Mouse (Mus musculus): ENCODE results near the gene Olfr98. TPM values are rescaled to one million over a fixed set of nuclear protein-coding genes. Genes with fewer than 3 reads are reported as not detected.
"Not testable (repeated sequence)": the region's sequence is repeated elsewhere in the genome, so short reads cannot be mapped to it uniquely, and the experiment has no call there.

The Olfr98 gene
- polyA plus RNA-seq, 1 experiment from 2014 or later = not detected

GRCm38 (mm10) chr17:37246715-37247114, 16.8 kb downstream of the Olfr98 start:
- H3K9ac ChIP-seq = no peak overlapping the region
- no peak overlapping the region for H3K27ac ChIP-seq
- no peaks in the 10 kb centered on the region for H3K36me3 ChIP-seq
- H3K27me3 ChIP-seq = no peaks in the 10 kb centered on the region
- H3K4me3 ChIP-seq = no peak overlapping the region
- WGBS = 36% methylated on average over 5 of the region's 5 CpGs
- no peaks in the 10 kb centered on the region for H3K9me3 ChIP-seq
- no peaks in the 10 kb centered on the region for H3K4me1 ChIP-seq
- no peak for ATAC-seq (ENCODE audit: insufficient number of reproducible peaks, insufficient read depth, low FRiP score, low TSS enrichment)
- H3K4me2 ChIP-seq (replicated peaks) = no peak overlapping the region

DNA sequence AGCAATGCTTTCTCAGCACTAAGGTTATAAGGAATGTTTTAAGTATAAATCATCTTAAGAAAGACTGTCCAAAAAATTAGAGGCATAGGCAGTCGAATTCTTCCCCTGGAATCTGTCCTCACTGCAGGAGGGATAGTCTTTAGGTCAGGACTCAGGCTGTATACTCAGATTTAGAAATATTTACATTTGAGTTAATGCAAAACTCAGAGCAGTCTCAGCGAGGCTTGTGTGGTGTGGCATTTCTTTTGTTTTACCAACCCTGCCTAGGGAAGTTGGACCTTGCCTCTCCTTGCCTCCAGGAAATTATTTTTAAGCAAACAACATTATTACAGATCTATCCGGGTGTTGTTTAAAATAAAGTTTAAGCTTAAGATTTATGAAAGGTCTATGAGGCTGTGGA, 21.4 kb downstream of the Olfr98 start:
- H3K36me3 ChIP-seq = no peaks in the 10 kb centered on the region
- no peaks in the 10 kb centered on the region for H3K27me3 ChIP-seq
- H3K9ac ChIP-seq = no peak overlapping the region
- ATAC-seq (ENCODE audit: insufficient number of reproducible peaks, insufficient read depth, low FRiP score, low TSS enrichment) = no peak
- no peaks in the 10 kb centered on the region for H3K4me1 ChIP-seq
- no peak overlapping the region for H3K4me3 ChIP-seq
- no peaks in the 10 kb centered on the region for H3K9me3 ChIP-seq
- 57% methylated on average over 3 of the region's 3 CpGs for WGBS
- no peak overlapping the region for H3K4me2 ChIP-seq (replicated peaks)
- H3K27ac ChIP-seq = no peak overlapping the region

GRCm38 (mm10) chr17:37237230-37237629, 26.3 kb downstream of the Olfr98 start, which contains the start of gene Olfr97:
TSS of gene Olfr97 (minus strand) at chr17:37237330.
- 91% methylated on average over 2 of the region's 2 CpGs for WGBS
- H3K4me2 ChIP-seq (replicated peaks); H3K36me3 ChIP-seq; H3K27ac ChIP-seq; H3K9ac ChIP-seq; H3K4me1 ChIP-seq; ATAC-seq (ENCODE audit: insufficient number of reproducible peaks, insufficient read depth, low FRiP score, low TSS enrichment); H3K27me3 ChIP-seq; H3K4me3 ChIP-seq; H3K9me3 ChIP-seq: not testable (repeated sequence)

DNA sequence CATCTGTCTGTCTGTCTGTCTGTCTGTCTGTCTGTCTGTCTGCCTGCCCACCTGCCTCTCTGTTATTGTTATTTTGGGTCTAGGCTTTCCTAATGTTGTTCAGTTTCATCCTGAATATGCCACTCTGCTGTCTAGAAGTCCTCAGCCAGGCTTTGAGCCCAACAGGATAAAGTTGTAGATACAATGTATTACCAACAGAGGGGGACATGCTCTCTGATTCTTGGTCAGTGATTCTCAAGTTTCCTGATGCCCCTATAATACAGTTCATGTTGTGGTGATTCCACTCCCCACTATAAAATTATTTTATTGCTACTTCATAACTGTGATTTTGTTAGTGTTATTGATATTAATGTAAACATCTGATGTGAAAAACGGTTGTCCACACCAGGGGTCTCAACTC, 41.7 kb downstream of the Olfr98 start:
- Histone ChIP-seq H3K4me2 (replicated peaks) (no peak overlapping the region), H3K9ac (no peak overlapping the region), H3K9me3 (peaks cover 5% of the 10 kb centered on the region; the same call in 1 of the 2 replicates), H3K4me1 (no peaks in the 10 kb centered on the region), H3K27me3 (no peaks in the 10 kb centered on the region), H3K4me3 (no peak overlapping the region), H3K27ac (no peak overlapping the region), H3K36me3 (no peaks in the 10 kb centered on the region)
- whole genome bisulfite sequencing = 35% methylated on average over 1 of the region's 1 CpGs
- ATAC-seq (ENCODE audit: insufficient number of reproducible peaks, insufficient read depth, low FRiP score, low TSS enrichment) = no peak

GRCm38 (mm10) chr17:37219846-37220245, 43.7 kb downstream of the Olfr98 start, which contains the start of gene Olfr96:
TSS of gene Olfr96 (plus strand) at chr17:37220146.
- Histone ChIP-seq H3K27ac (no peak within 1 kb of the TSS), H3K27me3 (no peaks in the 10 kb centered on the region), H3K36me3 (no peaks in the 10 kb centered on the region), H3K9ac (no peak within 1 kb of the TSS), H3K9me3 (peaks cover 5% of the 10 kb centered on the region; the same call in 1 of the 2 replicates), H3K4me2 (replicated peaks) (no peak within 1 kb of the TSS), H3K4me3 (no peak within 1 kb of the TSS), H3K4me1 (no peaks in the 10 kb centered on the region)
- 66% methylated on average over 4 of the region's 4 CpGs for WGBS
- no peak for ATAC-seq (ENCODE audit: insufficient number of reproducible peaks, insufficient read depth, low FRiP score, low TSS enrichment)

GRCm38 (mm10) chr17:37218486-37218885, 45.1 kb downstream of the Olfr98 start:
- Histone ChIP-seq H3K27me3 (no peaks in the 10 kb centered on the region), H3K36me3 (no peaks in the 10 kb centered on the region), H3K4me2 (replicated peaks) (no peak overlapping the region), H3K4me3 (no peak overlapping the region), H3K27ac (no peak overlapping the region), H3K9me3 (peaks cover 5% of the 10 kb centered on the region; the same call in 1 of the 2 replicates), H3K4me1 (no peaks in the 10 kb centered on the region), H3K9ac (no peak overlapping the region)
- no peak for ATAC-seq (ENCODE audit: insufficient number of reproducible peaks, insufficient read depth, low FRiP score, low TSS enrichment)
- 82% methylated on average over 3 of the region's 3 CpGs for whole genome bisulfite sequencing

DNA sequence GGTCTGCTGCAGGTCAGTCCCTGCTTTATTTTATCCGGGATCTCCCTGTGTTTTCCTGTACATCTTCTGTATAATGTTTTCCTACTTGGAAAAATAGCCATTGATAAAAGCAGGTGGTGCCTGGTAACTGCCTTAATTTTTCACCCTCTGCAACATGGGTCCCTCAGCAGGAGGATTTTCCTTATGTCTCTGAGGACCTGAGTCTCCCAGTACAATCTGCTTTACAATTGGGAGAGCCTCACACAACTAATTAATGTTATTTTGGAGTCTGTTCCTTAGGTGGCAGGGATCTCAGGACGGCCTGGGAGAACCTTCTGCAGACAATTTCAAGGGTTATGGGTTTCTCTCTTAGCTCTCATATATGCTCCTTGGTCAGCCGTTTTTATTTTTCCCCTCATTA, 50.5 kb downstream of the Olfr98 start, which contains the start of gene Olfr95:
Olfr95 (minus strand) TSS at position 101 of the 400 bp plus-strand sequence.
- H3K27ac ChIP-seq = no peak within 1 kb of the TSS
- 65% methylated on average over 3 of the region's 3 CpGs for WGBS
- no peak for ATAC-seq (ENCODE audit: insufficient number of reproducible peaks, insufficient read depth, low FRiP score, low TSS enrichment)

More for the DNA sequence above, 50.5 kb downstream of the Olfr98 start, which contains the start of gene Olfr95:
- Histone ChIP-seq H3K4me1 (no peaks in the 10 kb centered on the region), H3K36me3 (no peaks in the 10 kb centered on the region), H3K27me3 (peaks cover 25% of the 10 kb centered on the region), H3K4me2 (replicated peaks) (no peak within 1 kb of the TSS), H3K4me3 (no peak within 1 kb of the TSS), H3K9ac (no peak within 1 kb of the TSS), H3K9me3 (peaks cover 5% of the 10 kb centered on the region; the same call in 1 of the 2 replicates)

Other genes starting within 250 kb of the Olfr98 start
- gene Mog, start 240.4 kb downstream of the Olfr98 start, polyA plus RNA-seq (2016; fragmentation: Nextera tagmentation; extraction: Ambion mirVana) = 0.38 and 0.70 TPM in 2 replicates
- gene Gabbr1, start 217.8 kb downstream of the Olfr98 start, polyA plus RNA-seq (2016; fragmentation: Nextera tagmentation; extraction: Ambion mirVana) = 19.8 and 20.5 TPM in 2 replicates
- not detected in 2 replicates for gene Olfr90, start 175.2 kb downstream of the Olfr98 start, polyA plus RNA-seq (2016; fragmentation: Nextera tagmentation; extraction: Ambion mirVana)
- 0.08 TPM in 1 of 2 replicates, not detected in the other for gene Olfr91, start 165.5 kb downstream of the Olfr98 start, polyA plus RNA-seq (2016; fragmentation: Nextera tagmentation; extraction: Ambion mirVana)
- gene Olfr92, start 143.7 kb downstream of the Olfr98 start, polyA plus RNA-seq (2016; fragmentation: Nextera tagmentation; extraction: Ambion mirVana) = not detected in 2 replicates
- gene Olfr93, start 102.3 kb downstream of the Olfr98 start, polyA plus RNA-seq (2016; fragmentation: Nextera tagmentation; extraction: Ambion mirVana) = not detected in 2 replicates
- gene Ubd, start 69.9 kb downstream of the Olfr98 start, polyA plus RNA-seq (2016; fragmentation: Nextera tagmentation; extraction: Ambion mirVana) = 0.18 TPM in 1 of 2 replicates, not detected in the other
- gene Olfr94, start 62.8 kb downstream of the Olfr98 start, polyA plus RNA-seq (2016; fragmentation: Nextera tagmentation; extraction: Ambion mirVana) = 0.17 TPM in 1 of 2 replicates, not detected in the other
- not detected in 2 replicates for gene Olfr95, start 50.6 kb downstream of the Olfr98 start, polyA plus RNA-seq (2016; fragmentation: Nextera tagmentation; extraction: Ambion mirVana)
- not detected in 2 replicates for gene Olfr96, start 43.6 kb downstream of the Olfr98 start, polyA plus RNA-seq (2016; fragmentation: Nextera tagmentation; extraction: Ambion mirVana)
- gene Olfr97, start 26.4 kb downstream of the Olfr98 start, polyA plus RNA-seq (2016; fragmentation: Nextera tagmentation; extraction: Ambion mirVana) = not detected in 2 replicates
- gene H2-M3, start 6.5 kb upstream of the Olfr98 start, polyA plus RNA-seq (2016; fragmentation: Nextera tagmentation; extraction: Ambion mirVana) = 1.4 and 1.5 TPM in 2 replicates
- gene Olfr99, start 19.7 kb upstream of the Olfr98 start, polyA plus RNA-seq (2016; fragmentation: Nextera tagmentation; extraction: Ambion mirVana) = not detected in 2 replicates
- gene Olfr101, start 40.6 kb upstream of the Olfr98 start, polyA plus RNA-seq (2016; fragmentation: Nextera tagmentation; extraction: Ambion mirVana) = not detected in 2 replicates
- not detected in 2 replicates for gene Olfr102, start 53.3 kb upstream of the Olfr98 start, polyA plus RNA-seq (2016; fragmentation: Nextera tagmentation; extraction: Ambion mirVana)
- not detected in 2 replicates for gene Olfr103, start 75.9 kb upstream of the Olfr98 start, polyA plus RNA-seq (2016; fragmentation: Nextera tagmentation; extraction: Ambion mirVana)
- not detected in 2 replicates for gene Olfr104-ps, start 95.8 kb upstream of the Olfr98 start, polyA plus RNA-seq (2016; fragmentation: Nextera tagmentation; extraction: Ambion mirVana)
- gene Olfr105-ps, start 115.3 kb upstream of the Olfr98 start, polyA plus RNA-seq (2016; fragmentation: Nextera tagmentation; extraction: Ambion mirVana) = not detected in 2 replicates
- gene Olfr106-ps, start 126.6 kb upstream of the Olfr98 start, polyA plus RNA-seq (2016; fragmentation: Nextera tagmentation; extraction: Ambion mirVana) = not detected in 2 replicates
- not detected in 2 replicates for gene Olfr107, start 135.5 kb upstream of the Olfr98 start, polyA plus RNA-seq (2016; fragmentation: Nextera tagmentation; extraction: Ambion mirVana)
- not detected in 2 replicates for gene Olfr108, start 181.7 kb upstream of the Olfr98 start, polyA plus RNA-seq (2016; fragmentation: Nextera tagmentation; extraction: Ambion mirVana)
- gene Olfr109, start 195.2 kb upstream of the Olfr98 start, polyA plus RNA-seq (2016; fragmentation: Nextera tagmentation; extraction: Ambion mirVana) = not detected in 2 replicates
- not detected in 2 replicates for gene H2-M2, start 219.8 kb upstream of the Olfr98 start, polyA plus RNA-seq (2016; fragmentation: Nextera tagmentation; extraction: Ambion mirVana)
- not detected in 2 replicates for gene Olfr110, start 228.7 kb upstream of the Olfr98 start, polyA plus RNA-seq (2016; fragmentation: Nextera tagmentation; extraction: Ambion mirVana)
- not detected in 2 replicates for gene Olfr111, start 244.3 kb upstream of the Olfr98 start, polyA plus RNA-seq (2016; fragmentation: Nextera tagmentation; extraction: Ambion mirVana)

Data from embryonic facial prominence, embryonic 12.5 days (tissue).